ENCODE assay signal across 23 mouse cellular contexts in genomic region chr8:119399255-119399654, GRCm38 (mm10). TPM values are rescaled to one million over a fixed set of nuclear protein-coding genes. Genes with fewer than 3 reads are reported as not detected.
DNase-seq lines count a peak whose midpoint lies in the region; ATAC-seq and TF ChIP-seq lines count a peak whose summit lies in the region.
"Had no signal": no experiment of that assay in that cellular context is flagged by ENCODE, and none has a peak within 500 bp of the region (broad histone marks: within the 10 kb centered on the region; RNA-seq: fewer than 3 reads in every experiment).

No protein-coding gene starts in this region.

- H3K36me3 ChIP-seq in intestine, embryonic 16.5 days (ENCODE audit: control insufficient read depth, insufficient read depth, low read length): 0 out of 2 replicates have a peak, but pooled peaks cover 3% of the 10 kb centered on the region
- H3K36me3 ChIP-seq in intestine, embryonic 15.5 days: no peaks in the 10 kb centered on the region
- peaks cover 38% of the 10 kb centered on the region for H3K36me3 ChIP-seq in heart, embryonic 13.5 days
- no peaks in the 10 kb centered on the region for H3K36me3 ChIP-seq in myocyte (ENCODE audit: control insufficient read depth, insufficient read depth)

- peaks cover 20% of the 10 kb centered on the region for H3K4me1 ChIP-seq in intestine, embryonic 16.5 days (ENCODE audit: control insufficient read depth, insufficient read depth, low read length)
- peaks cover 14% of the 10 kb centered on the region; the same call in 1 of the 2 replicates for H3K4me1 ChIP-seq in intestine, embryonic 15.5 days (replicated peaks)
- peaks cover 31% of the 10 kb centered on the region for H3K4me1 ChIP-seq in heart, embryonic 13.5 days

- H3K27me3 ChIP-seq in intestine, embryonic 16.5 days (replicated peaks; ENCODE audit: control insufficient read depth, insufficient read depth, low read length): no peaks in the 10 kb centered on the region
- no peaks in the 10 kb centered on the region for H3K27me3 ChIP-seq in intestine, embryonic 15.5 days (replicated peaks)
- no peaks in the 10 kb centered on the region for H3K27me3 ChIP-seq in heart, embryonic 13.5 days (replicated peaks)
- no peaks in the 10 kb centered on the region for H3K27me3 ChIP-seq in myocyte (ENCODE audit: control insufficient read depth, insufficient read depth, insufficient read length)
- H3K27me3 ChIP-seq: forebrain, embryonic 13.5 days; limb, embryonic 15.5 days; midbrain, embryonic 12.5 days; neural tube, embryonic 15.5 days; Patski; stomach, embryonic 15.5 days had no signal

- WGBS in intestine, embryonic 16.5 days: 77% methylated on average over 6 of the region's 6 CpGs
- 82% methylated on average over 6 of the region's 6 CpGs for WGBS in intestine, embryonic 15.5 days
- 44% methylated on average over 6 of the region's 6 CpGs for WGBS in heart, embryonic 13.5 days

- no peaks in the 10 kb centered on the region for H3K79me2 ChIP-seq in myocyte (ENCODE audit: control insufficient read depth, insufficient read depth)

- TF ChIP-seq POLR2A in myocyte (IDR thresholded peaks at IDR 0.05; ENCODE audit: insufficient read length, low read depth): no peak

- ATAC-seq in intestine, embryonic 16.5 days: no peak
- no peak for ATAC-seq in intestine, embryonic 15.5 days
- ATAC-seq in heart, embryonic 13.5 days (ENCODE audit: extremely low read depth, insufficient number of reproducible peaks, low FRiP score, low TSS enrichment): no peak
- ATAC-seq: activated CD4-positive, CD25-positive, alpha-beta regulatory T cell, adult 4 months; forebrain, embryonic 13.5 days; Patski had no signal

- H3ac ChIP-seq in myocyte (ENCODE audit: control insufficient read depth, insufficient read length): no peak overlapping the region

- no peaks in the 10 kb centered on the region for H3K9me3 ChIP-seq in intestine, embryonic 16.5 days (ENCODE audit: control insufficient read depth, low read length)
- H3K9me3 ChIP-seq in intestine, embryonic 15.5 days: no peaks in the 10 kb centered on the region
- no peaks in the 10 kb centered on the region for H3K9me3 ChIP-seq in heart, embryonic 13.5 days
- H3K9me3 ChIP-seq: embryonic facial prominence, embryonic 10.5 days; forebrain, embryonic 13.5 days; limb, embryonic 15.5 days; midbrain, embryonic 12.5 days; neural tube, embryonic 15.5 days; stomach, embryonic 15.5 days had no signal

- 0 out of 2 replicates have a peak overlapping the region, but pooled peaks have one; percentile 13 for H3K9ac ChIP-seq in intestine, embryonic 16.5 days (ENCODE audit: low read depth, low read length)
- H3K9ac ChIP-seq in intestine, embryonic 15.5 days: no peak overlapping the region
- H3K9ac ChIP-seq in heart, embryonic 13.5 days: no peak overlapping the region
- H3K9ac ChIP-seq: forebrain, embryonic 13.5 days; limb, embryonic 15.5 days; lung, embryonic 14.5 days; midbrain, embryonic 12.5 days; neural tube, embryonic 15.5 days; stomach, embryonic 15.5 days had no signal

- no peak overlapping the region for H3K4me2 ChIP-seq in intestine, embryonic 16.5 days (ENCODE audit: low read depth, low read length)
- no peak overlapping the region for H3K4me2 ChIP-seq in intestine, embryonic 15.5 days (replicated peaks)
- H3K4me2 ChIP-seq in heart, embryonic 13.5 days: 0 out of 2 replicates have a peak overlapping the region, but pooled peaks have one; percentile 9
- H3K4me2 ChIP-seq in myocyte (ENCODE audit: low read depth): peak overlapping the region; percentile 38
- H3K4me2 ChIP-seq: forebrain, embryonic 13.5 days; limb, embryonic 15.5 days; lung, embryonic 14.5 days; midbrain, embryonic 12.5 days; neural tube, embryonic 15.5 days; stomach, embryonic 15.5 days had no signal

- peak; percentile 77 to 84 for DNase-seq in heart, adult 18-20 months
- DNase-seq in urinary bladder, adult 2 months (ENCODE audit: low spot score): no peak
- no peak for DNase-seq in right cerebral cortex, postnatal 14 days
- DNase-seq: cerebellum, postnatal 36 days; kidney, adult 9 months; kidney, postnatal 4 days; lung, embryonic 14.5 days; spleen, adult 18-20 months; thymus, adult 2 months had no signal

- no peak overlapping the region for H3K27ac ChIP-seq in intestine, embryonic 16.5 days (ENCODE audit: low read length)
- no peak overlapping the region for H3K27ac ChIP-seq in intestine, embryonic 15.5 days
- peak overlapping the region; percentile 26; the same call in 1 of the 2 replicates for H3K27ac ChIP-seq in heart, embryonic 13.5 days (replicated peaks)
- H3K27ac ChIP-seq: embryonic facial prominence, embryonic 10.5 days; forebrain, embryonic 13.5 days; limb, embryonic 15.5 days; midbrain, embryonic 12.5 days; neural tube, embryonic 15.5 days; stomach, embryonic 15.5 days had no signal

- H3K4me3 ChIP-seq in intestine, embryonic 16.5 days (ENCODE audit: low read length): no peak overlapping the region
- H3K4me3 ChIP-seq in intestine, embryonic 15.5 days (replicated peaks): no peak overlapping the region
- no peak overlapping the region for H3K4me3 ChIP-seq in heart, embryonic 13.5 days
- H3K4me3 ChIP-seq in myocyte: no peak overlapping the region
- H3K4me3 ChIP-seq: embryonic facial prominence, embryonic 10.5 days; forebrain, embryonic 13.5 days; limb, embryonic 15.5 days; midbrain, embryonic 12.5 days; neural tube, embryonic 15.5 days; stomach, embryonic 15.5 days had no signal

TF ChIP-seq in myocyte, 11 proteins besides CTCF, POLR2A, EP300 and RAD21:
- TF ChIP-seq REST (IDR thresholded peaks at IDR 0.05; ENCODE audit: insufficient read depth, insufficient read length) (no peak), MAX (IDR thresholded peaks at IDR 0.05; ENCODE audit: low read depth) (no peak), TCF12 (IDR thresholded peaks at IDR 0.05; ENCODE audit: insufficient read depth, poor library complexity, severe bottlenecking) (no peak), TCF3 (IDR thresholded peaks at IDR 0.05; ENCODE audit: insufficient read length, low read depth) (no peak), USF1 (IDR thresholded peaks at IDR 0.05; ENCODE audit: low read depth) (no peak), MYOG (IDR thresholded peaks at IDR 0.05; ENCODE audit: control insufficient read depth in 1 of 3, insufficient read depth in 1 of 3, insufficient read length in 2 of 3, low read depth in 2 of 3) (peak; percentile 42 to 85 (median 84)), POLR2AphosphoS2 (IDR thresholded peaks at IDR 0.05; ENCODE audit: insufficient read length, low read depth) (no peak), E2F4 (IDR thresholded peaks at IDR 0.05; ENCODE audit: insufficient read depth) (no peak), SRF (IDR thresholded peaks at IDR 0.05; ENCODE audit: control insufficient read depth, insufficient read length, low read depth) (no peak), CEBPB (IDR thresholded peaks at IDR 0.05; ENCODE audit: insufficient read depth, poor library complexity, severe bottlenecking) (no peak), MYOD1 (IDR thresholded peaks at IDR 0.05; ENCODE audit: control insufficient read depth in 1 of 3, insufficient read length in 2 of 3, low read depth in 2 of 3) (peak in 2 of 3 experiments; percentile 9 to 92)

RNA-seq across cellular contexts. Expression of gene Mlycd, which starts 4.6 kb away (rescaled TPM):
- 20.6 and 22.7 TPM in 2 replicates for polyA plus RNA-seq in intestine, embryonic 16.5 days (2015; fragmentation: Nextera tagmentation; extraction: Ambion mirVana)
- 19.2 and 22.5 TPM in 2 replicates for polyA plus RNA-seq in intestine, embryonic 15.5 days (2015; fragmentation: Nextera tagmentation; extraction: Ambion mirVana)
- 100 to 1,000 TPM; 117 to 120 TPM for total RNA-seq in heart, adult 18-20 months (2021)
- 17.0 and 17.1 TPM in 2 replicates for polyA plus RNA-seq in heart, embryonic 13.5 days (2015; fragmentation: Nextera tagmentation; extraction: Ambion mirVana)
- polyA plus RNA-seq in myocyte (2012; fragmentation: generic; extraction: Trizol): 23.1 TPM
- polyA plus RNA-seq in urinary bladder, adult 2 months (2012; rRNA removed): 21.6 and 23.2 TPM in 2 replicates

RNA-seq across cellular contexts. Expression of gene Osgin1, which starts 34.7 kb away (rescaled TPM):
- 8.0 and 9.2 TPM in 2 replicates for polyA plus RNA-seq in intestine, embryonic 16.5 days (2015; fragmentation: Nextera tagmentation; extraction: Ambion mirVana)
- polyA plus RNA-seq in intestine, embryonic 15.5 days (2015; fragmentation: Nextera tagmentation; extraction: Ambion mirVana): 3.8 and 5.7 TPM in 2 replicates
- total RNA-seq in heart, adult 18-20 months (2021): 1 to 10 TPM; 3.1 to 4.2 TPM
- 0.51 and 0.89 TPM in 2 replicates for polyA plus RNA-seq in heart, embryonic 13.5 days (2015; fragmentation: Nextera tagmentation; extraction: Ambion mirVana)
- polyA plus RNA-seq in myocyte (2012; fragmentation: generic; extraction: Trizol): 14.3 TPM
- polyA plus RNA-seq in urinary bladder, adult 2 months (2012; rRNA removed): 69.4 and 84.6 TPM in 2 replicates

RNA-seq across cellular contexts. Expression of gene Necab2, which starts 47.3 kb away (rescaled TPM):
- 1.3 and 1.6 TPM in 2 replicates for polyA plus RNA-seq in intestine, embryonic 16.5 days (2015; fragmentation: Nextera tagmentation; extraction: Ambion mirVana)
- polyA plus RNA-seq in intestine, embryonic 15.5 days (2015; fragmentation: Nextera tagmentation; extraction: Ambion mirVana): 1.9 TPM in 2 replicates
- not detected for total RNA-seq in heart, adult 18-20 months (2021)
- polyA plus RNA-seq in heart, embryonic 13.5 days (2015; fragmentation: Nextera tagmentation; extraction: Ambion mirVana): 0.57 and 0.79 TPM in 2 replicates
- not detected for polyA plus RNA-seq in myocyte (2012; fragmentation: generic; extraction: Trizol)
- polyA plus RNA-seq in urinary bladder, adult 2 months (2012; rRNA removed): 0.08 and 0.12 TPM in 2 replicates
- total RNA-seq: hematopoietic stem cell, adult 5-6 weeks had no signal
- polyA plus RNA-seq: activated CD4-positive, CD25-positive, alpha-beta regulatory T cell, adult 4 months; C2C12 had no signal

RNA-seq across cellular contexts. Expression of gene Hsbp1, which starts 55.0 kb away (rescaled TPM):
- polyA plus RNA-seq in intestine, embryonic 16.5 days (2015; fragmentation: Nextera tagmentation; extraction: Ambion mirVana): 259 and 264 TPM in 2 replicates
- polyA plus RNA-seq in intestine, embryonic 15.5 days (2015; fragmentation: Nextera tagmentation; extraction: Ambion mirVana): 272 and 276 TPM in 2 replicates
- total RNA-seq in heart, adult 18-20 months (2021): 100 to 1,000 TPM; 138 to 149 TPM
- 288 and 312 TPM in 2 replicates for polyA plus RNA-seq in heart, embryonic 13.5 days (2015; fragmentation: Nextera tagmentation; extraction: Ambion mirVana)
- 238 TPM for polyA plus RNA-seq in myocyte (2012; fragmentation: generic; extraction: Trizol)
- 215 and 252 TPM in 2 replicates for polyA plus RNA-seq in urinary bladder, adult 2 months (2012; rRNA removed)

Comparison
In these comparisons a context has a peak if more than half of its experiments do, and no peak if none do; other contexts are left out.
1. H3K4me2 ChIP-seq: peak in heart, embryonic 13.5 days (single experiment) and myocyte (single experiment); none in intestine, embryonic 16.5 days (single experiment) and intestine, embryonic 15.5 days (single experiment).
2. DNase-seq: peak in heart, adult 18-20 months (2 of 2); none in urinary bladder, adult 2 months (single experiment) and right cerebral cortex, postnatal 14 days (single experiment).